Comparison of ENCODE assay signal across 7 mouse cellular contexts in the genomic region with DNA sequence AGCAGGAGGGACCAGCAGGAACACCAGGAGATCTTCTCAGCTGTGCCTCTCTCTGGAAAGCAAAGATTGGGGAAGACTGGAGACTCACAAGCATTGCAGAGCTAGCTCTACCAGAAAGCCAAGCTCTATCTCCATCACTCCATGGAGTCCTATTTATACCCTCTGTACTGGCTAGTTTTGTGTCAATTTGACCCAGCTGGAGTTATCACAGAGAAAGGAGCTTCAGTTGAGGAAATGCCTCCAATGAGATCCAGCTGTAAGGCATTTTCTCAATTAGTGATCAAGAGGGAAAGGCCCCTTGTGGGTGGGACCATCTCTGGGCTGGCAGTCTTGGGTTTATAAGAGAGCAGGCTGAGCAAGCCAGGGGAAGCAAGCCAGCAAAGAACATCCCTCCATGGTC. TPM values are rescaled to one million over a fixed set of nuclear protein-coding genes. Genes with fewer than 3 reads are reported as not detected.
DNase-seq lines count a peak whose midpoint lies in the region; ATAC-seq and TF ChIP-seq lines count a peak whose summit lies in the region.
"Not testable (repeated sequence)": the region's sequence is repeated elsewhere in the genome, so short reads cannot be mapped to it uniquely, and the experiment has no call there.

TSS of gene Stk25 (minus strand) at position 101 of the 400 bp plus-strand sequence.

- H3K4me3 ChIP-seq in forebrain, postnatal 0 days (ENCODE audit: low read depth, low read length); heart, embryonic 15.5 days; intestine, embryonic 16.5 days (ENCODE audit: low read length); lung, embryonic 16.5 days (ENCODE audit: low read length); neural tube, embryonic 14.5 days (ENCODE audit: low read depth, low read length): not testable (repeated sequence)

- not testable (repeated sequence) for H3K9ac ChIP-seq in forebrain, postnatal 0 days; heart, embryonic 15.5 days; intestine, embryonic 16.5 days (ENCODE audit: low read depth, low read length); lung, embryonic 16.5 days (ENCODE audit: low read length); neural tube, embryonic 14.5 days (replicated peaks; ENCODE audit: low read depth, low read length)

- TF ChIP-seq POLR2A in brain, embryonic 14.5 days (IDR thresholded peaks at IDR 0.05; ENCODE audit: borderline replicate concordance, extremely low read depth, insufficient read depth, insufficient read length, poor library complexity, severe bottlenecking): not testable (repeated sequence)

- H3K4me1 ChIP-seq in forebrain, postnatal 0 days (ENCODE audit: insufficient read depth); heart, embryonic 15.5 days (replicated peaks); intestine, embryonic 16.5 days (ENCODE audit: control insufficient read depth, insufficient read depth, low read length); lung, embryonic 16.5 days (replicated peaks; ENCODE audit: control insufficient read depth, insufficient read depth, low read length); neural tube, embryonic 14.5 days (ENCODE audit: control insufficient read depth, insufficient read depth, low read length): not testable (repeated sequence)

- H3K4me2 ChIP-seq in forebrain, postnatal 0 days (ENCODE audit: low read depth); heart, embryonic 15.5 days; intestine, embryonic 16.5 days (ENCODE audit: low read depth, low read length); lung, embryonic 16.5 days (ENCODE audit: low read depth, low read length); neural tube, embryonic 14.5 days (ENCODE audit: low read depth, low read length): not testable (repeated sequence)

- not testable (repeated sequence) for H3K9me3 ChIP-seq in forebrain, postnatal 0 days (ENCODE audit: low read length); heart, embryonic 15.5 days (replicated peaks); intestine, embryonic 16.5 days (ENCODE audit: control insufficient read depth, low read length); lung, embryonic 16.5 days (ENCODE audit: control insufficient read depth, low read length); neural tube, embryonic 14.5 days (ENCODE audit: control insufficient read depth, low read length)

- ATAC-seq in forebrain, postnatal 0 days; heart, embryonic 15.5 days (replicated peaks; ENCODE audit: insufficient number of reproducible peaks, insufficient read depth, low FRiP score, low read depth); intestine, embryonic 16.5 days; lung, embryonic 16.5 days (ENCODE audit: low read depth); neural tube, embryonic 14.5 days (ENCODE audit: low read depth): not testable (repeated sequence)

- not testable (repeated sequence) for TF ChIP-seq CTCF in brain, embryonic 14.5 days (IDR thresholded peaks at IDR 0.05; ENCODE audit: borderline replicate concordance, extremely low read depth, insufficient read depth, insufficient read length); forebrain, postnatal 0 days (IDR thresholded peaks at IDR 0.05; ENCODE audit: low read depth)

- not testable (repeated sequence) for H3K27me3 ChIP-seq in forebrain, postnatal 0 days (ENCODE audit: insufficient read depth, low read length); heart, embryonic 15.5 days; intestine, embryonic 16.5 days (replicated peaks; ENCODE audit: control insufficient read depth, insufficient read depth, low read length); lung, embryonic 16.5 days (ENCODE audit: control insufficient read depth, insufficient read depth, low read depth, low read length); neural tube, embryonic 14.5 days (ENCODE audit: control insufficient read depth, insufficient read depth, low read length)

- not testable (repeated sequence) for H3K27ac ChIP-seq in forebrain, postnatal 0 days (ENCODE audit: low read depth, low read length); heart, embryonic 15.5 days; intestine, embryonic 16.5 days (ENCODE audit: low read length); lung, embryonic 16.5 days (ENCODE audit: low read length); neural tube, embryonic 14.5 days (ENCODE audit: low read depth, low read length)

- intact Hi-C loops in left cerebral cortex, postnatal 25 days (cut with DNase I): not testable (repeated sequence)

- DNase-seq in brain, embryonic 14.5 days (ENCODE audit: low read depth); forebrain, postnatal 0 days; left cerebral cortex, postnatal 25 days (ENCODE audit: low spot score in 2 of 2): not testable (repeated sequence)

- not testable (repeated sequence) for H3K36me3 ChIP-seq in forebrain, postnatal 0 days (ENCODE audit: insufficient read depth); heart, embryonic 15.5 days; intestine, embryonic 16.5 days (ENCODE audit: control insufficient read depth, insufficient read depth, low read length); lung, embryonic 16.5 days (ENCODE audit: control insufficient read depth, insufficient read depth, low read length); neural tube, embryonic 14.5 days (ENCODE audit: control insufficient read depth, insufficient read depth, low read length)

RNA-seq across cellular contexts. Expression of gene Stk25, which starts in this region (rescaled TPM):
- 338 and 358 TPM in 2 replicates for polyA plus RNA-seq in brain, embryonic 14.5 days (2012; rRNA removed)
- total RNA-seq in forebrain, postnatal 0 days (2014; rRNA removed): 278 and 312 TPM in 2 replicates
- 371 and 381 TPM in 2 replicates for polyA plus RNA-seq in forebrain, postnatal 0 days (2015; fragmentation: Nextera tagmentation; extraction: Ambion mirVana)
- polyA plus RNA-seq in heart, embryonic 15.5 days (2015; fragmentation: Nextera tagmentation; extraction: Ambion mirVana): 124 and 153 TPM in 2 replicates
- 164 and 171 TPM in 2 replicates for polyA plus RNA-seq in intestine, embryonic 16.5 days (2015; fragmentation: Nextera tagmentation; extraction: Ambion mirVana)
- 100 to 1,000 TPM; 376 to 384 TPM for total RNA-seq in left cerebral cortex, postnatal 25 days (2021)
- polyA plus RNA-seq in lung, embryonic 16.5 days (2015; fragmentation: Nextera tagmentation; extraction: Ambion mirVana): 176 and 183 TPM in 2 replicates
- polyA plus RNA-seq in neural tube, embryonic 14.5 days (2014; fragmentation: Nextera tagmentation; extraction: Ambion mirVana): 357 and 382 TPM in 2 replicates
